Mouse (Mus musculus) mouse trophoblast stem cell (cell line): Measurements from ENCODE around the gene Actr2.

Experiments
- in situ Hi-C, 2 experiments: fragments of 300-500 bp; cut with MseI, MboI; formaldehyde crosslinking; loops; 2 replicates in 1 of 2; 3 replicates in 1 of 2; pipeline ENCODE4 v1.15.1; 2025

Actr2 gene

GRCm38 (mm10) chr11:20052814-20053536, 59.7 kb downstream of the Actr2 start:
- in situ Hi-C loops, result no loop called here

- in situ Hi-C loops, result loop anchor here in 1 of 2 experiments (5.0 kb wide), 1 partner anchor 223 kb away; no protein-coding TSS in a partner anchor
Measured at GRCm38 (mm10) chr11:20045586-20045985, 67.1 kb downstream of the Actr2 start.

GRCm38 (mm10) chr11:20043256-20043655, 69.5 kb downstream of the Actr2 start:
- in situ Hi-C loops, result no loop called here

GRCm38 (mm10) chr11:20042106-20042505, 70.6 kb downstream of the Actr2 start:
- in situ Hi-C loops, result no loop called here

GRCm38 (mm10) chr11:20041164-20041920, 71.4 kb downstream of the Actr2 start:
- in situ Hi-C loops, result no loop called here

- in situ Hi-C loops, result loop anchor here (5.0 to 10.0 kb wide), 2 partner anchors 114 to 206 kb away; partner anchors contain the start of gene Spred2 (in 1 of the 2)
Measured at GRCm38 (mm10) chr11:20038723-20039122, 74.0 kb downstream of the Actr2 start.

- in situ Hi-C loops, result loop anchor here (5.0 to 10.0 kb wide), 2 partner anchors 113 to 205 kb away; partner anchors contain the start of gene Spred2 (in 1 of the 2)
Measured at GRCm38 (mm10) chr11:20037739-20038138, 75.0 kb downstream of the Actr2 start.

- in situ Hi-C loops, result loop anchor here (5.0 to 10.0 kb wide), 2 partner anchors 111 to 204 kb away; partner anchors contain the start of gene Spred2 (in 1 of the 2)
Measured at GRCm38 (mm10) chr11:20035972-20036371, 76.7 kb downstream of the Actr2 start.

GRCm38 (mm10) chr11:20035343-20035928, 77.3 kb downstream of the Actr2 start:
- in situ Hi-C loops, result loop anchor here (5.0 to 10.0 kb wide), 2 partner anchors 111 to 203 kb away; partner anchors contain the start of gene Spred2 (in 1 of the 2)

- in situ Hi-C loops, result loop anchor here in 1 of 2 experiments (10.0 kb wide), 1 partner anchor 110 kb away; the partner anchor contains the start of gene Spred2
Measured at GRCm38 (mm10) chr11:20034337-20034947, 78.3 kb downstream of the Actr2 start.

GRCm38 (mm10) chr11:20033541-20034160, 79.1 kb downstream of the Actr2 start:
- in situ Hi-C loops, result loop anchor here in 1 of 2 experiments (10.0 kb wide), 1 partner anchor 109 kb away; the partner anchor contains the start of gene Spred2

- in situ Hi-C loops, result loop anchor here in 1 of 2 experiments (10.0 kb wide), 1 partner anchor 107 kb away; the partner anchor contains the start of gene Spred2
Measured at GRCm38 (mm10) chr11:20031536-20031935, 81.2 kb downstream of the Actr2 start.

GRCm38 (mm10) chr11:20030973-20031372, 81.7 kb downstream of the Actr2 start:
- in situ Hi-C loops, result loop anchor here in 1 of 2 experiments (10.0 kb wide), 1 partner anchor 106 kb away; the partner anchor contains the start of gene Spred2

- in situ Hi-C loops, result no loop called here
Measured at GRCm38 (mm10) chr11:20029014-20029413, 83.7 kb downstream of the Actr2 start.

- in situ Hi-C loops, result no loop called here
Measured at GRCm38 (mm10) chr11:20028396-20028795, 84.3 kb downstream of the Actr2 start.

- in situ Hi-C loops, result no loop called here
Measured at GRCm38 (mm10) chr11:20027719-20028118, 85.0 kb downstream of the Actr2 start.

GRCm38 (mm10) chr11:20025899-20026298, 86.8 kb downstream of the Actr2 start:
- in situ Hi-C loops, result no loop called here

GRCm38 (mm10) chr11:20022911-20023482, 89.7 kb downstream of the Actr2 start:
- in situ Hi-C loops, result no loop called here

- in situ Hi-C loops, result no loop called here
Measured at GRCm38 (mm10) chr11:20022462-20022861, 90.3 kb downstream of the Actr2 start.

- in situ Hi-C loops, result no loop called here
Measured at GRCm38 (mm10) chr11:20020720-20021119, 92.0 kb downstream of the Actr2 start.
